Mouse (Mus musculus) G1E (cell line): ENCODE data around the gene Abr. TPM values are rescaled to one million over a fixed set of nuclear protein-coding genes. Genes with fewer than 3 reads are reported as not detected.

ENCODE experiments used
- ATAC-seq: 2 replicates; pipeline ENCODE4 v1.8.0; 2016; ENCODE audit warnings: mild to moderate bottlenecking; ENCODE audit not compliant: insufficient number of reproducible peaks, poor library complexity, low FRiP score, severe bottlenecking; ENCODE audit errors: extremely low read depth
- DNase-seq: peaks from one replicate; pipeline ENCODE4 v3.0.0; 2012; ENCODE audit warnings: low spot score
- H3K27me3 ChIP-seq: 2 replicates; pipeline ENCODE4 v1.6.1; 2012; ENCODE audit warnings: mild to moderate bottlenecking, low read length, inconsistent platforms; ENCODE audit not compliant: insufficient read depth
- H3K36me3 ChIP-seq: replicated peaks from 2 replicates; pipeline ENCODE3; 2012; ENCODE audit warnings: mild to moderate bottlenecking, inconsistent platforms
- H3K4me1 ChIP-seq: 2 replicates; pipeline ENCODE4 v1.6.1; 2012; ENCODE audit warnings: low read depth, low read length, inconsistent platforms, mixed read lengths; ENCODE audit not compliant: insufficient read depth
- H3K4me3 ChIP-seq: 2 replicates; pipeline ENCODE4 v1.5.1; 2012; ENCODE audit warnings: low read depth, mild to moderate bottlenecking, inconsistent platforms, low read length, moderate library complexity, mixed read lengths
- H3K9me3 ChIP-seq: replicated peaks from 2 replicates; pipeline ENCODE4 v1.6.1; 2012; ENCODE audit warnings: inconsistent platforms
- CTCF ChIP-seq: IDR thresholded peaks from 2 replicates; pipeline ENCODE4 v1.5.1; 2012; ENCODE audit warnings: low read depth, low read length, inconsistent platforms, mixed read lengths
- GATA1 ChIP-seq: IDR thresholded peaks from 2 replicates; pipeline ENCODE4 v1.6.1; 2012; ENCODE audit warnings: borderline replicate concordance, low read length, inconsistent platforms, mixed read lengths
- GATA2 ChIP-seq: IDR thresholded peaks from 2 replicates; pipeline ENCODE4 v1.6.1; 2012; ENCODE audit warnings: low read depth, low read length, inconsistent platforms, borderline replicate concordance
- POLR2AphosphoS5 ChIP-seq: IDR thresholded peaks from 2 replicates; pipeline ENCODE4 v1.6.1; 2012; ENCODE audit warnings: low read depth, low read length, inconsistent platforms; ENCODE audit not compliant: insufficient replicate concordance
- TAL1 ChIP-seq: conservative IDR thresholded peaks from 2 replicates; pipeline ENCODE4 v1.6.1; 2012; ENCODE audit warnings: low read depth, low read length, inconsistent platforms, mixed read lengths
- polyA plus RNA-seq: library from polyadenylated mRNA; stranded (reverse); fragments of >175 nt; gene quantifications from 2 replicates; pipeline ENCODE4 v1.2.3, GENCODE M21; 2012
- total RNA-seq, 2 experiments: library from RNA; stranded (forward) in 1 of 2; stranded (reverse) in 1 of 2; fragments of 200-1000 nt in 1 of 2; fragments of >200 nt in 1 of 2; fragmentation: Nextera tagmentation in 1 of 2; gene quantifications; 2 replicates each; pipeline ENCODE4 v1.2.3; 2014 to 2017

Abr gene
- total and polyA plus RNA-seq, 3 experiments, result 0.82 TPM; not detected in 2

GRCm38 (mm10) chr11:76562165-76562564 is 59.9 kb downstream of the Abr start:
- DNase-seq (no peak), ATAC-seq (no peak)
- Histone ChIP-seq H3K4me1 (no peaks in the 10 kb centered on the region), H3K4me3 (no peak overlapping the region), H3K9me3 (no peaks in the 10 kb centered on the region), H3K36me3 (no peaks in the 10 kb centered on the region), H3K27me3 (peaks cover 13% of the 10 kb centered on the region)
- TF ChIP-seq GATA2 (no peak), TAL1 (no peak), CTCF (no peak), GATA1 (no peak), POLR2AphosphoS5 (no peak)

DNA sequence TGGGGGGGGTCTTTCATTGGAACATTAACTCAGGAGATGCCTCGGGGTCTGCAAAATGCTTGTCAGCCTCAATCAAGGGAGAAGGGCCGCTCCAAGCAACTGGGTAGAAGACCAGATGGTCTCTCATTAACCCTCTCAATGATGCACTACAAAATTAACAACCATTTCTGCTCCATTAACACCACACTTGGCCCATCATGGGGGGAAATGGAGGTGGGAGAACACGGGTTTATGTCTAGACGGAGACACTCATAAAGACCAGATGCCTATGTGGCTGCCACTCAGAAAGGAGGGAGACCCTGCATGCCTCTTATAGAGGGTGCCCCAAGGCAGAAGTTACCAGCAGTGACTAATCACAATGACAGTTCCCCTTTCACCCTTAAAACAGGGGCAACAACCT is 64.3 kb downstream of the Abr start:
- ATAC-seq (no peak), DNase-seq (no peak)
- Histone ChIP-seq H3K9me3 (no peaks in the 10 kb centered on the region), H3K4me1 (no peaks in the 10 kb centered on the region), H3K36me3 (no peaks in the 10 kb centered on the region), H3K27me3 (peaks cover 10% of the 10 kb centered on the region), H3K4me3 (no peak overlapping the region)
- TF ChIP-seq POLR2AphosphoS5 (no peak), CTCF (no peak), GATA2 (no peak), GATA1 (no peak), TAL1 (no peak)

DNA sequence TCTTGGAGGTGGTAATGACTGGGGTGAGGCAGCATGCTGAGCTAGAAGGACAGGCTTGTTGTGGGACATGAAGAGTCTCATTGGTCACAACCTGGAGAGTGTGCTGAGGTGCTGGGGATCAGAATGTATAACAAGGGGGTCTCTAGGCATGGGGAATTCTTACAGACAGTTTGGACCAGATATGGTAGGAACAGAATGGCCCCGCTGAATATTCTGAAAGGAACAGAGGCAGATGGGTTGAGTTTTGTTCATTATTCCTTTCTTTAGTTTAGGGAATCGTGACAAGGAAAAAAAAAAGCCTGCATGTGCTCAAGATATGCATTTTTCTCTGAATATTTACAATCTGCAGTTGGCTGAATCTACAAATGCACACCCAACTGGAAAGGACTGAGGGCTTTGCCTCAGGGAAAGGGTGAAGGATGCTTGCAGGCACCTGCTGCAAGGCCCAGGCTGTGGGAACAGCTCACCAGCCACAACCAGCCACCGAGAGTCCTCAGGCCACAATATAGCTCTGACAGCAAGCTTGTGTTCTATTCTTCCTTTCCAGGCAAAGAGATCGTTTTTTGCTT is 73.9 kb downstream of the Abr start:
- Histone ChIP-seq H3K27me3 (peaks cover 21% of the 10 kb centered on the region), H3K36me3 (no peaks in the 10 kb centered on the region), H3K9me3 (no peaks in the 10 kb centered on the region), H3K4me1 (no peaks in the 10 kb centered on the region), H3K4me3 (no peak overlapping the region)
- ATAC-seq (no peak), DNase-seq (no peak)
- TF ChIP-seq CTCF (no peak), GATA1 (no peak)

- Histone ChIP-seq H3K9me3 (no peaks in the 10 kb centered on the region), H3K36me3 (no peaks in the 10 kb centered on the region), H3K4me1 (no peaks in the 10 kb centered on the region), H3K4me3 (no peak overlapping the region), H3K27me3 (peaks cover 21% of the 10 kb centered on the region)
- no peak for ATAC-seq
- DNase-seq, result no peak
- TF ChIP-seq TAL1, result no peak
- TF ChIP-seq CTCF, result no peak
- TF ChIP-seq GATA2, result no peak
- TF ChIP-seq POLR2AphosphoS5, result no peak
- TF ChIP-seq GATA1, result no peak
Observed at GRCm38 (mm10) chr11:76547420-76547819, 74.7 kb downstream of the Abr start.

GRCm38 (mm10) chr11:76546431-76546830 is 75.7 kb downstream of the Abr start:
- H3K36me3 ChIP-seq, result no peaks in the 10 kb centered on the region

DNA sequence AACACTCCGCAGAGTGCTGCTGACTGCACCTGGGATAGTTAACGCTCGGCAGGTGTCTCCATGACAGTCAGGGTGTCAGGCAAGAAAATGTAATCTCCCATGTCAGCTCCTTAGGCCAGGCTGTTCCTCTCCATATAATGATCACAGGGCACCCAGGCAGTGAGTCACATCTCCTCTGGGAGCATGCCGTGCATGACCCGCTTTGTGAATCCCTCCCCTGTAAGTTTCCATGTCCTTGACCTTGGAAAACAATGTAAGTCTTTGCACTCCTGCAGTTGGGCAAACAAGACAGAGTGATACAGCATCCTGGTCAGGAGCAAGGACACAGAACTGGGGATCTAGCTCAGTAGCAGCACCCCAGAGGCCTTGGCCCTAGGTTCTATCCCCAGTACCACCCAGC is 78.8 kb downstream of the Abr start:
- Histone ChIP-seq H3K9me3 (no peaks in the 10 kb centered on the region), H3K4me1 (no peaks in the 10 kb centered on the region), H3K27me3 (peaks cover 18% of the 10 kb centered on the region), H3K4me3 (no peak overlapping the region), H3K36me3 (no peaks in the 10 kb centered on the region)
- no peak for DNase-seq
- no peak for ATAC-seq
- TF ChIP-seq CTCF (no peak), TAL1 (no peak), GATA2 (no peak), POLR2AphosphoS5 (no peak), GATA1 (no peak)

More at GRCm38 (mm10) chr11:76546431-76546830, 75.7 kb downstream of the Abr start:
- DNase-seq (no peak), ATAC-seq (no peak)
- no peaks in the 10 kb centered on the region for H3K9me3 ChIP-seq
- H3K4me1 ChIP-seq, result no peaks in the 10 kb centered on the region
- peaks cover 21% of the 10 kb centered on the region for H3K27me3 ChIP-seq
- TF ChIP-seq GATA2 (no peak), GATA1 (no peak), TAL1 (no peak)
- H3K4me3 ChIP-seq, result no peak overlapping the region

DNA sequence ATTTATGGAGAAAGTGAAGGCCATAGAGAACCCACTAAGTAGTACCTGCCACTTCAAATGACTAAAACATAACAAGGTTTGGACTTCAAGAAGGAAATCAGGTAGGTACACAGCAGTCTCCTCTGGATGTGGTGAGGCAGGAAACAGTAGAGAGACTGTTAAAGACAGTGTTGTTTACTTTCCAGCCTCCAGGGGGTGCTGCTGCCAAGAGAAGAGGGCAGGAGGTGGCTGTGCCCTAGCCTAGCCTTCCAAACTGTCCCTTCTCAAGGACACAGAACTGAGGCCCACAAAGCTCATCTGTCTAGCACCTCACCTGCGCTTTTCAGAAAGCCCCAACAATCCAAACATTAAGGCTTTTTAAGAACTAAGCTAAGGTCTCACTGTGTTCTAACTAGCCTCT is 81.1 kb downstream of the Abr start:
- Histone ChIP-seq H3K27me3 (peaks cover under 1% of the 10 kb centered on the region; the same call in 1 of the 2 replicates), H3K4me1 (no peaks in the 10 kb centered on the region), H3K36me3 (no peaks in the 10 kb centered on the region), H3K4me3 (no peak overlapping the region), H3K9me3 (no peaks in the 10 kb centered on the region)
- no peak for TF ChIP-seq GATA2
- TF ChIP-seq CTCF, result peak; percentile 22; the same call in 1 of the 2 replicates
- ATAC-seq, result no peak
- DNase-seq, result peak; percentile 13
